Mouse (Mus musculus): ENCODE measurements around the gene Mrap2. TPM values are rescaled to one million over a fixed set of nuclear protein-coding genes. Genes with fewer than 3 reads are reported as not detected.

The Mrap2 gene
- polyA plus RNA-seq, 1 experiment from 2014 or later = 0.22 TPM

GRCm38 (mm10) chr9:87187336-87187735 is 43.2 kb downstream of the Mrap2 start:
- H3K9ac ChIP-seq = no peak overlapping the region
- no peak overlapping the region for H3K4me3 ChIP-seq (replicated peaks)
- no peaks in the 10 kb centered on the region for H3K4me1 ChIP-seq
- ATAC-seq (ENCODE audit: insufficient read depth, low FRiP score, low read depth) = no peak
- no peaks in the 10 kb centered on the region for H3K27me3 ChIP-seq (replicated peaks)
- no peak overlapping the region for H3K27ac ChIP-seq
- 78% methylated on average over 4 of the region's 4 CpGs for WGBS
- H3K4me2 ChIP-seq = no peak overlapping the region
- no peaks in the 10 kb centered on the region for H3K9me3 ChIP-seq
- peaks cover 13% of the 10 kb centered on the region for H3K36me3 ChIP-seq

- H3K27me3 ChIP-seq (replicated peaks) = no peaks in the 10 kb centered on the region
- H3K4me3 ChIP-seq (replicated peaks) = no peak overlapping the region
- ATAC-seq (ENCODE audit: insufficient read depth, low FRiP score, low read depth) = no peak
- 90% methylated on average over 1 of the region's 1 CpGs for WGBS
- no peak overlapping the region for H3K27ac ChIP-seq
- no peaks in the 10 kb centered on the region for H3K9me3 ChIP-seq
- H3K36me3 ChIP-seq = peaks cover 24% of the 10 kb centered on the region
- no peak overlapping the region for H3K4me2 ChIP-seq
- no peak overlapping the region for H3K9ac ChIP-seq
- no peaks in the 10 kb centered on the region for H3K4me1 ChIP-seq
Observed at GRCm38 (mm10) chr9:87193721-87194120, 49.6 kb downstream of the Mrap2 start.

DNA sequence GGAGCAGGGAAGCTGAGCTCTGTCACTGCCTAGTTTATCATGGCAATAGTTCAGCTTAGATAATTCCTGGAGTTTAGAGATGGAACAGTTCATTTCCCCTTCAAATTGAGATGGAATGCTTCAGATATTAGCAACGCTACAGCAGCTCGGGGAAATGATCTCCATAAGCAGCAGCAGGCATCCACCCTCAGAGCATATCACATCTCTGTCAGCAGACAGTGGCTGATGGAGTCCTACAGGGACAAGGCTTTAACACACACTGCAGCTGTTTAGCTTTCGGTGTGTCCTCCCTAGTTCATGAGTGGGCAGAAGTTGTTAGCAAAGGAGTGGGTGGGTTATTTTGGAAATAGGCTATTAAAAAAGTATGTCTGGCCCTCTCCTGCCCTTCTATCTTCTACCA is 53.2 kb downstream of the Mrap2 start:
- no peaks in the 10 kb centered on the region for H3K9me3 ChIP-seq
- 87% methylated on average over 3 of the region's 3 CpGs for WGBS
- H3K36me3 ChIP-seq = peaks cover 12% of the 10 kb centered on the region
- H3K4me2 ChIP-seq = no peak overlapping the region
- no peak overlapping the region for H3K4me3 ChIP-seq (replicated peaks)
- no peak overlapping the region for H3K9ac ChIP-seq
- H3K4me1 ChIP-seq = no peaks in the 10 kb centered on the region
- no peaks in the 10 kb centered on the region for H3K27me3 ChIP-seq (replicated peaks)
- H3K27ac ChIP-seq = no peak overlapping the region
- no peak for ATAC-seq (ENCODE audit: insufficient read depth, low FRiP score, low read depth)

GRCm38 (mm10) chr9:87198036-87198435 is 53.9 kb downstream of the Mrap2 start:
- H3K27me3 ChIP-seq (replicated peaks) = no peaks in the 10 kb centered on the region
- H3K9me3 ChIP-seq = no peaks in the 10 kb centered on the region
- no peak overlapping the region for H3K4me3 ChIP-seq (replicated peaks)
- H3K4me1 ChIP-seq = no peaks in the 10 kb centered on the region
- H3K4me2 ChIP-seq = no peak overlapping the region
- no peak overlapping the region for H3K27ac ChIP-seq
- peaks cover 4% of the 10 kb centered on the region for H3K36me3 ChIP-seq
- 71% methylated on average over 6 of the region's 6 CpGs for WGBS
- no peak overlapping the region for H3K9ac ChIP-seq
- no peak for ATAC-seq (ENCODE audit: insufficient read depth, low FRiP score, low read depth)

- Histone ChIP-seq H3K4me1 (no peaks in the 10 kb centered on the region), H3K9ac (no peak overlapping the region), H3K36me3 (peaks cover 5% of the 10 kb centered on the region), H3K9me3 (no peaks in the 10 kb centered on the region), H3K27ac (no peak overlapping the region), H3K27me3 (replicated peaks) (no peaks in the 10 kb centered on the region), H3K4me3 (replicated peaks) (no peak overlapping the region), H3K4me2 (no peak overlapping the region)
- 88% methylated on average over 5 of the region's 5 CpGs for WGBS
- no peak for ATAC-seq (ENCODE audit: insufficient read depth, low FRiP score, low read depth)
Observed at GRCm38 (mm10) chr9:87200426-87200825, 56.3 kb downstream of the Mrap2 start.

DNA sequence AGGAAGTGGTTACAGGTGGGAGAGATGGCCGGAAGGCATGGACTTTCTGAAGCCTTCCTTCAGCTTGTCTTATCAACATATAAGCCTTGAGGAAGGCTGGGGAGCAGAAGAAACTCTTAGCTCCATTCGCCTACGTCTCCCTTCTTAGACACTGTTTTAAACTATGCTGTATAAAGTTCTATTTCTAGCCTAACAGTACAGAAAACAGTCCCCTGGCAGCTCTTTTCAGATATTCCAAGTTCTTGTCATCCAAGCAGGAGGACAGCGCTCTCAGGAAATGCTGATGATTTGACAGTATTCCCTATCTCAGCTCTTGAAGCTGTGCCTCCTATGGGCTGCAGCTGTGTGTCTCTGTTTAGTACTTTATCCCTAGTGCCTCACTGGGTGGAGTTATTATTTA is 56.8 kb downstream of the Mrap2 start:
- Histone ChIP-seq H3K9me3 (no peaks in the 10 kb centered on the region), H3K9ac (no peak overlapping the region), H3K27ac (no peak overlapping the region), H3K4me3 (replicated peaks) (no peak overlapping the region), H3K27me3 (replicated peaks) (no peaks in the 10 kb centered on the region), H3K4me2 (no peak overlapping the region), H3K36me3 (peaks cover 5% of the 10 kb centered on the region), H3K4me1 (no peaks in the 10 kb centered on the region)
- 98% methylated on average over 4 of the region's 4 CpGs for WGBS
- no peak for ATAC-seq (ENCODE audit: insufficient read depth, low FRiP score, low read depth)

DNA sequence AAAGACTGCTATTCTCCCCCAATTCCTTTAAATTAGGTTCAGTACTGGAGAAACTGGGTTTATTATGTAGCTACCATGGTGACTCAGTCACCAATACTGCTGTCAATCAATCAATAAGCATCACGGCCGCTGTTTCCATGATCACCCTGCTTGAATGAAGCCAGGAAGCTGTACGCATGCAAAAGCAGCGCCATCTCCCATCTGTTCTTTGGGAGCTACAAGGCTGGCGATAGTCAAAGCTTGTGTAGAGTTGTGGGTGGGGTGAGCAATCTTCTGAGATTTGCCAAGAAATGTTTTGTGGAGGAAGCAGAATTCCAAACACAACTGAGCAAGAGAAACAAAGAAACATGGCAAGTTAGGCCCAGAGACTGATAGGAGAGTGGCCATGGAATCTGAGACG is 58.3 kb downstream of the Mrap2 start:
- Histone ChIP-seq H3K4me3 (replicated peaks) (no peak overlapping the region), H3K27ac (no peak overlapping the region), H3K9ac (no peak overlapping the region), H3K4me1 (no peaks in the 10 kb centered on the region), H3K36me3 (peaks cover 10% of the 10 kb centered on the region), H3K27me3 (replicated peaks) (no peaks in the 10 kb centered on the region), H3K4me2 (no peak overlapping the region), H3K9me3 (no peaks in the 10 kb centered on the region)
- WGBS = 88% methylated on average over 6 of the region's 6 CpGs
- no peak for ATAC-seq (ENCODE audit: insufficient read depth, low FRiP score, low read depth)

GRCm38 (mm10) chr9:87210830-87211339 is 66.8 kb downstream of the Mrap2 start:
- Histone ChIP-seq H3K4me2 (no peak overlapping the region), H3K9ac (no peak overlapping the region), H3K9me3 (no peaks in the 10 kb centered on the region), H3K27me3 (replicated peaks) (no peaks in the 10 kb centered on the region), H3K4me3 (replicated peaks) (no peak overlapping the region), H3K27ac (no peak overlapping the region), H3K4me1 (no peaks in the 10 kb centered on the region), H3K36me3 (peaks cover 4% of the 10 kb centered on the region; the same call in 1 of the 2 replicates)
- 83% methylated on average over 9 of the region's 9 CpGs for WGBS
- no peak for ATAC-seq (ENCODE audit: insufficient read depth, low FRiP score, low read depth)

DNA sequence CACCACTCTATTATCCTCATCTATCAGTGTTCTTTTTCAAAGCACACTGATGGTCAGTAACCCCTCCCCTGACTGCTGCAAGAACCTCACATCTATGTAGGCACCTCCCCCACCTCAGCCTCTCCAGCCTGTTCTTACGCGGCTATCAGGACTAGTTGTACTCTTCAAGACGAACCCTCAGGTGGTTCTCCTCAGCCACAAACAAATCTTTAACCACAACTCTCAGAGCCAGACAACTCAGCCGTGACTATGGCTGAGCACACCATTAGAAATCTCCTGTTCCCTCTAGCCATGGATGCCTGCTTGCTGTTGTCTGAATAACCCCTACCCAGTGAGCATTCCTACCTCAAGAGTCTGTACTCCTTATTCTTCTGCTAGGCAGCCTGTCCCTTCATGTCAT is 69.1 kb downstream of the Mrap2 start:
- Histone ChIP-seq H3K9ac (no peak overlapping the region), H3K27ac (no peak overlapping the region), H3K4me3 (replicated peaks) (no peak overlapping the region), H3K4me1 (no peaks in the 10 kb centered on the region), H3K27me3 (replicated peaks) (no peaks in the 10 kb centered on the region), H3K4me2 (no peak overlapping the region), H3K9me3 (no peaks in the 10 kb centered on the region), H3K36me3 (no peaks in the 10 kb centered on the region)
- no peak for ATAC-seq (ENCODE audit: insufficient read depth, low FRiP score, low read depth)
- 71% methylated on average over 4 of the region's 4 CpGs for WGBS

Other genes with a start within 250 kb of the Mrap2 start
- gene Ripply2, start 128.8 kb upstream of the Mrap2 start, polyA plus RNA-seq (2015; fragmentation: Nextera tagmentation; extraction: Ambion mirVana) = 0.50 and 0.70 TPM in 2 replicates
- 58.0 and 59.0 TPM in 2 replicates for gene Cyb5r4, start 122.3 kb upstream of the Mrap2 start, polyA plus RNA-seq (2015; fragmentation: Nextera tagmentation; extraction: Ambion mirVana)
- 5.5 and 6.2 TPM in 2 replicates for gene Cep162, start 111.2 kb downstream of the Mrap2 start, polyA plus RNA-seq (2015; fragmentation: Nextera tagmentation; extraction: Ambion mirVana)

Data from stomach, embryonic 15.5 days (tissue).